Mouse (Mus musculus): Measurements from ENCODE around the gene Atf5. TPM values are rescaled to one million over a fixed set of nuclear protein-coding genes. Genes with fewer than 3 reads are reported as not detected.

The Atf5 gene
- polyA plus RNA-seq, 1 experiment, result 9.6 TPM

DNA sequence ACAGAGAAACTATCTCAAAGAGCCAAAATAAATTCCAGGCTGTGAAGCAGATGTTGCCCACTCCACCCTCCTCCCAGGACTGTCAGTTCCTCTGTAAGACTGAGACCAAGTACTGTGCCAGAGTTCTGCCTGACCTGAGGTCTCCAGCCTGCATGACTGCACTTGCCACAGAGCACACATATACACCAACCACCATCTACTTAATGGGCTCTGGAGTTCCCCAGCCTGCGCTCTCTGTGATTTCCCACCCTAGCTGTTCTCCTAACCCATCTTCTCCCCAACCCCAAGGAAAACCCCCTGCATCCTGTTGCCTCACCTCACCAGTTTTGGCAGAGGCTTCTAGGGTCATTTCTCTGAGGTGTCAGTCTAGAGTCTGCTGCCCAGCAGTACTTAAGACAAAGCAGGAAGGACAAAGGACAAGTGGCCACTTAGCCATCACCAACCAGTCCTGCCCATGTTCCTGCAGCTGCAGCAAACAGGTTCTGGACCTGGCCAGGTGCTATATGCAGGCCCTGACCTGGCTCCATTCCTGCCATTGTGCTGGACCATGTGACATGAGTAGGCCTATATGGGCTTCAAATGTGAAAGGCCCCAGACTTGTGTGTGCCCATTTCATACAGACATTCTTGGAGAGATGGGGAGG is 19.0 kb upstream of the Atf5 start:
- Histone ChIP-seq H3K4me3 (ENCODE audit: low read depth, low read length) (no peak overlapping the region), H3K9me3 (replicated peaks; ENCODE audit: control insufficient read depth, insufficient read depth, low read length, poor library complexity, severe bottlenecking) (no peaks in the 10 kb centered on the region), H3K4me1 (ENCODE audit: control insufficient read depth, insufficient read depth, low read length) (no peaks in the 10 kb centered on the region), H3K36me3 (ENCODE audit: control insufficient read depth, insufficient read depth, low read length, poor library complexity, severe bottlenecking) (peaks cover 14% of the 10 kb centered on the region), H3K9ac (ENCODE audit: low read depth, poor library complexity, severe bottlenecking) (no peak overlapping the region), H3K27me3 (ENCODE audit: control insufficient read depth, insufficient read depth, low read length, poor library complexity, severe bottlenecking) (no peaks in the 10 kb centered on the region), H3K27ac (ENCODE audit: insufficient read depth, low read length) (no peak overlapping the region)
- TF ChIP-seq CTCF (IDR thresholded peaks at IDR 0.05; ENCODE audit: low read depth, low read length) (no peak), POLR2A (IDR thresholded peaks at IDR 0.05; ENCODE audit: insufficient read depth, low read length) (no peak), EP300 (IDR thresholded peaks at IDR 0.05; ENCODE audit: insufficient read depth, low read depth, low read length) (no peak)

GRCm38 (mm10) chr7:44832763-44833162 is 16.3 kb upstream of the Atf5 start:
- no peak for TF ChIP-seq CTCF (IDR thresholded peaks at IDR 0.05; ENCODE audit: low read depth, low read length)
- no peak for TF ChIP-seq EP300 (IDR thresholded peaks at IDR 0.05; ENCODE audit: insufficient read depth, low read depth, low read length)
- no peak for TF ChIP-seq POLR2A (IDR thresholded peaks at IDR 0.05; ENCODE audit: insufficient read depth, low read length)
- no peaks in the 10 kb centered on the region for H3K27me3 ChIP-seq (ENCODE audit: control insufficient read depth, insufficient read depth, low read length, poor library complexity, severe bottlenecking)
- H3K9me3 ChIP-seq (replicated peaks; ENCODE audit: control insufficient read depth, insufficient read depth, low read length, poor library complexity, severe bottlenecking), result no peaks in the 10 kb centered on the region
- no peak overlapping the region for H3K4me3 ChIP-seq (ENCODE audit: low read depth, low read length)
- no peak overlapping the region for H3K27ac ChIP-seq (ENCODE audit: insufficient read depth, low read length)
- peaks cover 42% of the 10 kb centered on the region for H3K36me3 ChIP-seq (ENCODE audit: control insufficient read depth, insufficient read depth, low read length, poor library complexity, severe bottlenecking)
- H3K4me1 ChIP-seq (ENCODE audit: control insufficient read depth, insufficient read depth, low read length), result no peaks in the 10 kb centered on the region
- H3K9ac ChIP-seq (ENCODE audit: low read depth, poor library complexity, severe bottlenecking), result no peak overlapping the region

DNA sequence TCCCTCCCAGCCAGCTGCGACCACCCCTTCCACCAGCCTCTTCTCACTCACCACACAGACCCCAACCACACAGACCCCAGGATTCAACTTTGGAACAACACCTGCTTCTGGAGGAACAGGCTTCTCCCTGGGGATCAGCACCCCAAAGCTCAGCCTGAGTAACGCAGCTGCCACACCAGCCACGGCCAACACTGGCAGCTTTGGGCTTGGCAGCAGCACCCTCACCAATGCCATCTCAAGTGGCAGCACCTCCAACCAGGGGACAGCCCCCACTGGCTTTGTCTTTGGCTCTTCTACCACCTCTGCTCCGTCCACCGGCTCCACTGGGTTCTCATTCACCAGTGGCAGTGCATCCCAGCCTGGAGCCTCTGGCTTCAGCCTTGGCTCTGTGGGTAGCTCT is 12.2 kb upstream of the Atf5 start:
- no peak for TF ChIP-seq EP300 (IDR thresholded peaks at IDR 0.05; ENCODE audit: insufficient read depth, low read depth, low read length)
- TF ChIP-seq CTCF (IDR thresholded peaks at IDR 0.05; ENCODE audit: low read depth, low read length), result no peak

GRCm38 (mm10) chr7:44826771-44827170 is 10.3 kb upstream of the Atf5 start:
- TF ChIP-seq POLR2A (IDR thresholded peaks at IDR 0.05; ENCODE audit: insufficient read depth, low read length), result no peak
- no peak for TF ChIP-seq CTCF (IDR thresholded peaks at IDR 0.05; ENCODE audit: low read depth, low read length)
- TF ChIP-seq EP300 (IDR thresholded peaks at IDR 0.05; ENCODE audit: insufficient read depth, low read depth, low read length), result no peak
- H3K4me1 ChIP-seq (ENCODE audit: control insufficient read depth, insufficient read depth, low read length), result no peaks in the 10 kb centered on the region
- H3K9ac ChIP-seq (ENCODE audit: low read depth, poor library complexity, severe bottlenecking), result no peak overlapping the region
- peaks cover 56% of the 10 kb centered on the region for H3K36me3 ChIP-seq (ENCODE audit: control insufficient read depth, insufficient read depth, low read length, poor library complexity, severe bottlenecking)
- no peak overlapping the region for H3K4me3 ChIP-seq (ENCODE audit: low read depth, low read length)
- H3K27me3 ChIP-seq (ENCODE audit: control insufficient read depth, insufficient read depth, low read length, poor library complexity, severe bottlenecking), result no peaks in the 10 kb centered on the region
- H3K9me3 ChIP-seq (replicated peaks; ENCODE audit: control insufficient read depth, insufficient read depth, low read length, poor library complexity, severe bottlenecking), result no peaks in the 10 kb centered on the region
- no peak overlapping the region for H3K27ac ChIP-seq (ENCODE audit: insufficient read depth, low read length)

More for the DNA sequence above, 12.2 kb upstream of the Atf5 start:
- H3K27me3 ChIP-seq (ENCODE audit: control insufficient read depth, insufficient read depth, low read length, poor library complexity, severe bottlenecking), result no peaks in the 10 kb centered on the region
- H3K4me1 ChIP-seq (ENCODE audit: control insufficient read depth, insufficient read depth, low read length), result no peaks in the 10 kb centered on the region
- H3K4me3 ChIP-seq (ENCODE audit: low read depth, low read length), result no peak overlapping the region
- H3K9me3 ChIP-seq (replicated peaks; ENCODE audit: control insufficient read depth, insufficient read depth, low read length, poor library complexity, severe bottlenecking), result no peaks in the 10 kb centered on the region
- peaks cover 54% of the 10 kb centered on the region for H3K36me3 ChIP-seq (ENCODE audit: control insufficient read depth, insufficient read depth, low read length, poor library complexity, severe bottlenecking)
- no peak overlapping the region for H3K27ac ChIP-seq (ENCODE audit: insufficient read depth, low read length)
- H3K9ac ChIP-seq (ENCODE audit: low read depth, poor library complexity, severe bottlenecking), result no peak overlapping the region

- Histone ChIP-seq H3K9me3 (replicated peaks; ENCODE audit: control insufficient read depth, insufficient read depth, low read length, poor library complexity, severe bottlenecking) (no peaks in the 10 kb centered on the region), H3K36me3 (ENCODE audit: control insufficient read depth, insufficient read depth, low read length, poor library complexity, severe bottlenecking) (peaks cover 48% of the 10 kb centered on the region), H3K27ac (ENCODE audit: insufficient read depth, low read length) (no peak overlapping the region), H3K9ac (ENCODE audit: low read depth, poor library complexity, severe bottlenecking) (no peak overlapping the region), H3K4me1 (ENCODE audit: control insufficient read depth, insufficient read depth, low read length) (peaks cover 3% of the 10 kb centered on the region), H3K27me3 (ENCODE audit: control insufficient read depth, insufficient read depth, low read length, poor library complexity, severe bottlenecking) (no peaks in the 10 kb centered on the region), H3K4me3 (ENCODE audit: low read depth, low read length) (no peak overlapping the region)
- TF ChIP-seq POLR2A (IDR thresholded peaks at IDR 0.05; ENCODE audit: insufficient read depth, low read length) (no peak), EP300 (IDR thresholded peaks at IDR 0.05; ENCODE audit: insufficient read depth, low read depth, low read length) (no peak), CTCF (IDR thresholded peaks at IDR 0.05; ENCODE audit: low read depth, low read length) (peak; percentile 44)
Observed at GRCm38 (mm10) chr7:44824872-44825271, 8.4 kb upstream of the Atf5 start.

GRCm38 (mm10) chr7:44823409-44823808 is 7.0 kb upstream of the Atf5 start:
- Histone ChIP-seq H3K36me3 (ENCODE audit: control insufficient read depth, insufficient read depth, low read length, poor library complexity, severe bottlenecking) (peaks cover 39% of the 10 kb centered on the region), H3K27ac (ENCODE audit: insufficient read depth, low read length) (peak overlapping the region; percentile 18; the same call in 1 of the 2 replicates), H3K27me3 (ENCODE audit: control insufficient read depth, insufficient read depth, low read length, poor library complexity, severe bottlenecking) (no peaks in the 10 kb centered on the region), H3K4me1 (ENCODE audit: control insufficient read depth, insufficient read depth, low read length) (peaks cover 4% of the 10 kb centered on the region), H3K4me3 (ENCODE audit: low read depth, low read length) (no peak overlapping the region), H3K9ac (ENCODE audit: low read depth, poor library complexity, severe bottlenecking) (no peak overlapping the region), H3K9me3 (replicated peaks; ENCODE audit: control insufficient read depth, insufficient read depth, low read length, poor library complexity, severe bottlenecking) (no peaks in the 10 kb centered on the region)
- TF ChIP-seq CTCF (IDR thresholded peaks at IDR 0.05; ENCODE audit: low read depth, low read length), result no peak
- TF ChIP-seq EP300 (IDR thresholded peaks at IDR 0.05; ENCODE audit: insufficient read depth, low read depth, low read length), result no peak
- no peak for TF ChIP-seq POLR2A (IDR thresholded peaks at IDR 0.05; ENCODE audit: insufficient read depth, low read length)
